Mouse (Mus musculus) MN1 (cell line): ENCODE data around the gene Pfkp.

Experiments
- DNase-seq: peaks from one replicate; pipeline ENCODE4 v3.0.0-alpha.2; 2016; ENCODE audit warnings: low spot score

Pfkp gene

DNA sequence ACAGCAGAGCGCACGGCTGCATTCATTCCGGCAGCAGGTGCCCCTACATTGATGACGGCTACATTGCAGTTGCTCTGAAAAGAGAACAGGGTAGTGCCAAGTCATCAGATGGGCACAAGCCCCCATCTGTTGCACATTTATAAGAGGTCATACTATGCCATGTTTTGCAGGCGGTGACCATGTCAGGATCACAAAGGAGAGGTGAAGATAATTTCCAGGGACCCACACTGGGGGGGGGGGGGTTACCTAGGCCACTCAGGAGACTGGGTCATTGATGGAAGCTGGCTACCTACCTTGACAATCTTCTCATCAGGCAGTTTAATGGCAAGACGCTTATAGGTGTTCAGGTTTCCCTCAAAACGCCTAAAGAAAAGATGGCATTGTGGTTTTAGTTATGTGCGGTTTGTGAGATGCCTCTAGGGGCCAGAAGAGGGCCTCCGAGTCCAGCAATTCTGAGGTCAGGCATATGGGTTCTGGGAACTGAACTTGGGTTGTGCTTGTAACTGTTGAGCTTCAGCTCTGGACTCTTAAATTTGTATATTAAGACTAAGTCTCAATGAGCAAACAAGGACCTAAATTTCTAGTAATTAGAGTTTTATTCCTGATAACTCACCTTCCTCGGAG lies 45.7 kb downstream of the Pfkp start:
- DNase-seq, result no peak

DNA sequence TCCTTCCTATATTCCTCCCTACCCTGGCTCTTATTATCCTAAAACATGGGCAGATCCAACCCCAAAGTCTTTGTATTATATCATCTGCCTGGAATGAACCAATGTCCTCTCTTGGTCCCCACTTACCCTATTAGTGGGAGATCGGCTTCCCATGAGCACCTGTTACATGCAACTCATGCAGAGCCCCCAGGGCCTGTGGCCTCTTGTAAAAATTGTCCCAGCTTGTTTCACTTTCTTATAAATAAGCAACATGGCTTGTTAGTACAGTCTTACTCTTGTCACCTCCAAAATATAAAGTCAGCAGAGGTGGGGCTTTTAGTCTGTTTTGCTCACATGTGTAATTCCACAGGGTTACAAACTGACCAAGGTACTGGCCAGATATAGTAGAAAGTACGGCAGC lies 46.9 kb downstream of the Pfkp start:
- DNase-seq, result no peak

DNA sequence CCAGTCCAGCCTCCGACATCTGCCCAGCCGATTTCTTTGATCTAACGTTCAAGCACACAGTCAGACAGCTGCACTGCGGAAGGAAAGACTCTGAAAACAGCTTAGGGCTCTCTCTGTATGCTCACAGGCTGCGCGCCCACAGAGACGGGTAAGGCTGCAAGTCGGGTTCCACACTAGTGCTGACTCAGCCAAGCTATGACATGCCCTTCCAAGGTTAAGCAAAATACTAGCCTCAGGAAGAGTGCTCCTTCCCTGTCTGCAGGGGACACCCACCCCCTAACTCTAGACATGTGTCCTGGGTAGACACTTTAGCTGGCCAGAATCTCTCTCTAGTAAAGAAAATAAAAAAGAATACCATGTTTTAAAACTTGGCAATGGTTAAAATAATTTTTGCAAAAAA lies 48.0 kb downstream of the Pfkp start:
- DNase-seq, result no peak

DNA sequence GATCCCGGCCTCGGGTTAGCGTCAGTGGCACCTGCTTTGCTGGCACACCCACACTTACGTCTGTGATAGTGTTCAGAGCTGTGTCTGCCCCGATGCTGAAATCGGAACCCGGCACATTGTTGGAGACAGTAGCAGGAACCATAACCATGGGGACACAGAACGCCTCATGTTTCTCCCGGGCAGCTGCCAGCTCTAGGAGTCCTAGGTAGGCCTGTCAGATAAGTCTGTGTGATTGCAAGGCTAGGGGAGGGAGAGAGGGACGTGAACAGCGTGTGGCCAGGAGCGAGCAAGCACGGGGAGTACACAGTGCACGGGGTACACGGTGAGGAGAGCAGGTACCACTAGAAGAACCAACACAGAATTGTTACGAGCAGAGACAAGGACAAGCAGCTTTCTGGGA lies 50.8 kb downstream of the Pfkp start:
- no peak for DNase-seq

DNA sequence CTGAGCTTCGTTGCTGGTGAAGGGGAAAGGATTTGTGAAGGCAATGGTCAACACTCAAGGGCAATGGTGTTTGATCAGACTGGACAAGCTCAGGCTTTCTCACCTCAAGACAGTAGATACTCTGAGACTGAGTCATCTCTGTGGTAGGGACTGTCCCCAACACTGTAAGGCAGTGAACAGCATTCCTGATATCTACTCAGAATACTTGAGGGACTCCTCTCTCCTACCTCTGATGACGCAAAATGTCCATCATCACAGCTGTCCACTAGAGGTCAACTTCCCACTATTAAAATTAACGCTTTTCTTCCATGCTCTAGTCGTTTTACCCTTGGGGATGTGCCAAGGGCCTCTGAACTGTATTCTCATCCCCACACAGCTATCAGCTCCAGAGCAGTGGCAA lies 53.2 kb downstream of the Pfkp start:
- no peak for DNase-seq

DNA sequence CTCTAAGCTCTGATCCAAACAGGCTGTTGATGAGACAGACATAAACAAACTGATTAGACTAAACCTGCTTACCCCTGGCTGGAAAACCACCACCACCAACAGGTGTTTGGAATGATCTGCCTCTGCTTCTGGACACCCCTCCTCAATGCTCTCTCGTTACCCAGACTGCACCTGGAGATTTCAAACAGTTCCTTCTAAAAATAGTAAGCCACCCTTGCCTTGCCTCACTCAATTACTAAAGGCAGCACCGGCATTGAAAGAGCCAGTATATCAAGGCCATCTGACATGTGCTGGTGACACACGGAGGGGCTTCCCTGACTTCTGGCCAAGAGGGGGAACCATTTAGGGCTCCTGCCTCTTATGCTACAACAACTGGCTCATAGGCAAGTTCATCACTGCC lies 57.7 kb downstream of the Pfkp start:
- no peak for DNase-seq

DNA sequence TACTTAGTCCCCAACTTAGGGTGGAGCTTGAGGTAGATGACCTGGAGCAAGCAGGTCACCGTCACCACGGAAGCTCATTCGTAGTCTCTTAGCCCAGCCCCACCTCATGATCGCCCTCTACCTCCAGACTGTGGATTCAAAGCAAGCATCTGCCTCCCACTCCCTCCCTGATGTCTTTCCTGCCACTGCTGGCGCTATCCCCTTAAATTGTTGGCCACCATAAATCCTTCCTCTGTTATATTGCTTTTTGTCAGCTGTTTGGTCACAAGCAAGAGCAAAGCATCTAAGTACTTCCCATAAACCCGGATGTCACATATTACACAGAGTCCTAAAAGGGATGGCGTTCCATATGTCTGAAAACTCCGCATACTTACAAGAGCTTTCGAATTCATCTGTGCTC lies 62.6 kb downstream of the Pfkp start:
- DNase-seq, result no peak

DNA sequence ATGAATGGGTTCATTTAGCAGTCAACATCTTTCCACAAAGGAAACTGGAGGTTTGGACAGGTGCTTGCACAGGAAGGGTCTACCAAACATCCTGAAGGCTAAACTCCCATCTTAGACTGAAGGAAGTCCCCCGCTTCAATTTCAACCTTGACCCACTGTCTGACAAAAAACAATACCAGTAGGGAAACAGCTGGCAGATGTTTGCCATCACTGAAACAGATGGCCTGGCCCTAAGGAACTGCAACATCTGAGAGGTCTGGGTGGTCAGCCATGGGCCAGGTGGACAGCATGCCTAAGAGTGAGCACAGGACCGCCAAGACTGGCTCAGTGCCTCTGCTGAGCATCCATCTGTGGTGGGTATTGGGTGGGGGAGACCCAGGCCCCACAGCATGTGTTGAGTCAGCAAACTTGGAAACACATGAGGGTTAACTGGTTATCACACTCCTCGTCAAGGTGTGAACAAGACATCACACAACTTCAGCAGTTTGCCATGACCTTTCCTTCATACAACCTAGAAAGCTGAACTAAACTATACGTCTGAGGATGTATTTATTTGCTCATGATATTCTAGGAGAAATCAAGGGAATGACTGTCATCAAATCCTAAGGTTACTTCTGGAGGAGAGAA lies 65.0 kb downstream of the Pfkp start:
- no peak for DNase-seq

DNA sequence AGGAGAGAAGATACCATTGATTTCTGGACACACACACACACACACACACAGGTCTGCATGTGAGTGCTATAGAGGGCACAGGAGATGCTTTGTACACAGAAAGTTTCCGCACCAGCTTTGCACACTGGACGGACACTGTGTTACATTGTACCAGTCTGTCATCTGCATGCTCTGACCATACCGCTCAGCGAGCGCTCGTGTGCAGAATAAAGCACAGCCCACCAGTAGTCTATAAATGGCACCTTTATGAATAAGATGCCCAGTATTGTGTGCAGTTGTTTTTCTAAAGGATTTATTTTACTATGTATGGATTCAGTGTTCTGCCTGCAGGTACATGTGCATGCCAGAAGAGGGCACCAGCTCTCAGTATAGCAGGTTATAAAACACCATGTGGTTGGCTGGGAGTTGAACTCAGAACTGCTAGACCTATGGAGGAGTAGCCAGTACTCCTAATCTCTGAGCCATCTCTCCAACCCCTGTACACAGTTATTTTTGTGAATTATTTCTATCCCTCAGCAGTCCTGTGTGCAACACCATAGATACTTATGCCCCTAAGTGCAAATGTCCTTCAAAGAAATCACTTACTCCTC lies 72.6 kb downstream of the Pfkp start:
- DNase-seq, result peak; percentile 27

DNA sequence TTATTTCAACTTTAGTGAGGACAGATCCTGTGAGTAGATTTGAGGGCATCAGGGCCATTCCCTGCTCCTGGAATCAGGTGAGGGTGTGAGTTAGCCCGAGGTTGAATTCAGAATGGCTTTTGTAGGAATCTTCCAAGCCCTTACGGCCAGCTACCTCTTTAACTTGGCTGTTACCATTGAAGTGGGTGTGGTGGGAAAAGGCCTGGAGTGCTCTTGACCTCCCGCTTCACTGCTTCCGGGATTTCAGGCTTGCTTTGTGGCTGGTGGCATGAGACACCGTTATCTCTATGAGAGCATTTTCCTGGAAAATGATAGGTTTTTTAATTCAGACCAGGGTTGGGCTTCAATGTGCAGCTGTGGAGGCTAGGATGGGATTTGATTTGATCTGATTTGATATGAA lies 83.0 kb downstream of the Pfkp start:
- no peak for DNase-seq

DNA sequence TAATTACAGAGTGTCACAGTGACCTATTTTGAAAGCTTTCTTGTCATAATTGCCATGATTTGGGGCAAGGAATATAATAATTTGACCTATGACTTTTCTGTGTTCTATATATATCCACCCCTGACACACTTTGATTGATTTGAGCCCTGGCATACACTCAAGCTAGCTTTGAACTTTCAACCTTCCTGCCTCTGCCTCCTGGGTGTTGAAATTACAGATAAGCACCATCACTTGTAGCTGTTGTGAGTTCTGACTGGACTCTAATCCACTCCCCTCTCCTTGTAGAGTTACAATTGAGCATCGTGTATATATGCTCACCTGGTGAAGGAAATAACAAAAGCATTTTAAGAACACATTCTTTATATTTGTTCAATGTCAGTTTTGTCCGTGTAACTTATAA lies 86.2 kb downstream of the Pfkp start:
- no peak for DNase-seq

DNA sequence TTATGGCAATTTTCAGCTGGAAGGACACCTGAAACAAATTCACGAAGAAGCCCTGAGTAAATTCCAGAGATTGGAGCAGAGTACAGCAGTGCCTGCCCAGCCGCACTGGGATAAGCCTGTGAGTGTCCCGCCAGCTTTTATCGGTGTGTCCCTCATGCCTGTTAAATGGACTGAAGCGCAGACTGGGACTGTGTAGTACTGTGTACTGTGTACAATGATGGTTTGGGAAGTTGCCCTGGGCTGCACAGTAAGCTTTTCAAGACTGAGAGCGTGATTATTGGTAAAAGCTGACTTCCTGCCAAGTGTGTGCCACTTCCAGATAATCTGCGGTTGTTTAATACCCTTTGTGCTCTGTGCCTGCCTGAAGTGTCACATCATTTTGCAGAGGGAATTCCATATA lies 90.8 kb downstream of the Pfkp start:
- peak; percentile 24 for DNase-seq

DNA sequence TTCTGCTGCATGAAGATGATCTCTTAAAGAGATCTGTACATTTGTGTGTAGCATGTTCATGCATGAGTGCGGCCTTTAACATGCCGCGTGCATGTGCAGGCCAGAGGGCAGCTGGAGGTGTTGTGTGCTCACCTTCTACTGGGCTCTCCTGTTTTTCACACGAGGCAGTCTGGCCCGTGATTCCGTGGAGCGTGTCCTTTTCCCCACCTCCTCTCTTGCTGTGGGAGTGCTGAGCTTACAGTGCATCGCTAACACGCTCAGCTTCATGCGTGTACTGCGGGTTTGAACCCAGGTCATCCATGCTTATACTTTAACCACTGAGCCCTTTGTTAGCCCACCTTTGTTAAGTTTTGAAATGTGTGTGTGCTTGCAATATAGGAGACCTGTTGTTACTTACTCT lies 92.9 kb downstream of the Pfkp start:
- DNase-seq, result no peak

DNA sequence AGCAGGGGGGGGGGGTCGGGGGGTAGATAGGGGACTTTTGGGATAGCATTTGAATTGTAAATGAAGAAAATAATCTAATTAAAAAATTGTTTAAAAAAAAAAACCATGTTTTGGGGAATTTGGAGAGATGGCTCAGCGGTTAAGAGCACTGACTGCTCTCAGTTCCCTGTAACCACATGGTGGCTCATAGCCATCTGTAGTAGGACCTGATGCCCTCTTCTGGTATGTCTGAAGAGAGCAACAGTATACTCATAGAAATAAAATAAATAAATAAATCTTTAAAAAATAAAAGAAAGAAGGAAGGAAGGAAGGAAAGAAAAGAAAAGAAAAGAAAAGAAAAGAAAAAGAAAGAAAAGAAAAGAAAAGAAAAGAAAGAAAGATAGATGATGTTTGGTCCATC lies 94.9 kb downstream of the Pfkp start:
- DNase-seq, result peak; percentile 26

DNA sequence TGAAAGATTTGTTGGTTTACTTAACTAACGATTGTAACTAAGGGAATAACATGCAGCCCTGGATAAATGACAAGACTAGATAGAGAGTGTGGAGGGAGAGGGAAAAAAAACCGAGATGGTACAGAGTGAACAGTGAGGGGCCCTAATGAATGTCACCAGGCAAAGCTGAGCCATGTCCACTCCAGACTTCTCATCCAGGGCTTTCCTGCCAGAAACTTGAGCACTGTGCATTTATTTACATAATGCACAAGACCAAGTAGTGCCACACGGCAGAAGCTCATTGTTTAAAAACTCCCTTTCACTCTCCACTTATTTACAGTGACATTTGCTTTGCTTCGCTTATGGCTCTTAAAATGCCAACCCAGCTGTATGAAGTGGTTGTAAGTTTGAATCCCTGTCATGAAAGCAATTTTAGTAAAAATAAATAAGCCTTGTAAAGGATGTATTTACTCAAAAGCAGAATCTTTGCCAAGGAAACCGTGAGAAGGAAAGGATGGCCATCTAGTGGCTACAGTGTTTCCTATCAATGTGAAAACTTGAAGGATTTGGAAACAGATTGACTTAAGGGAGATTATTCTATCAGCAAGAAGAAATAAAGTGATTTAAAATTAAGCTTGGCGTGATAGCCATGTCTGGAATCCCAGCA lies 113.2 kb downstream of the Pfkp start:
- no peak for DNase-seq

DNA sequence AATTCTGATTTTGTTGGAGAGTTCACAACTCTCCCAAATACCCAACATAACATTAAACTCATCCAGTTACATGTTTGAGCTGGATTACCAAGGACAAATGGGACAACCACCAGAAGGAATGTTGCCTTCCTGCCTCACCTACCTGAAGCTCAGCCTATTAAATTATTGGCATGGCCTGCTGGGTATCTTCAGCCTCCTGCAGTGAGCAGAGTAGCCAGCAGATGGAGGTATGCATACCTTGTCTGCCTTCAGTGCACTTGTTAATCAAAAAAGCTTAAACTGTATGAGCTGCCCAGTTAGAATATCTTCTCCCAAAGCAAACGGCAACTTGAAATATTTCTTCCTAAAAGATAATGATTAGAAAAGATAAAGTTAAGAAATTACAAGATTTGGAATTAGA lies 115.9 kb downstream of the Pfkp start:
- no peak for DNase-seq
